Mouse (Mus musculus) left cerebral cortex, postnatal 25 days (tissue): Measurements from ENCODE around the gene Myocd. TPM values are rescaled to one million over a fixed set of nuclear protein-coding genes. Genes with fewer than 3 reads are reported as not detected.
A peak's percentile ranks its signal among the peaks of the same experiment; 100 is the strongest.

Experiments used
- DNase-seq, 2 experiments: peaks; one replicate each; pipeline ENCODE4 v3.0.0; 2022; ENCODE audit warnings: low spot score in 2 of 2, mixed read lengths in 1 of 2
- intact Hi-C: fragments of 180-260 bp; cut with DNase I; formaldehyde crosslinking; loops from one replicate; pipeline ENCODE4 v1.15.1; 2025
- total RNA-seq, 2 experiments: library from RNA; stranded (reverse); gene quantifications; 2 replicates each; pipeline ENCODE4 v1.2.3; 2021

Myocd gene
- total RNA-seq, 2 experiments from 2014 or later: 0.53 to 0.85 TPM

- intact Hi-C loops: no loop called here
- DNase-seq: no peak
Observed at GRCm38 (mm10) chr11:65226766-65227165, 43.0 kb downstream of the Myocd start.

GRCm38 (mm10) chr11:65214954-65215629 is 54.7 kb downstream of the Myocd start:
- peak; percentile 31 to 79 for DNase-seq
- intact Hi-C loops: no loop called here

GRCm38 (mm10) chr11:65213806-65214205 is 56.0 kb downstream of the Myocd start:
- intact Hi-C loops: no loop called here
- DNase-seq: no peak

- intact Hi-C loops: no loop called here
- no peak for DNase-seq
Observed at GRCm38 (mm10) chr11:65211701-65212100, 58.1 kb downstream of the Myocd start.

- intact Hi-C loops: no loop called here
Observed at GRCm38 (mm10) chr11:65209441-65209840, 60.3 kb downstream of the Myocd start.

DNA sequence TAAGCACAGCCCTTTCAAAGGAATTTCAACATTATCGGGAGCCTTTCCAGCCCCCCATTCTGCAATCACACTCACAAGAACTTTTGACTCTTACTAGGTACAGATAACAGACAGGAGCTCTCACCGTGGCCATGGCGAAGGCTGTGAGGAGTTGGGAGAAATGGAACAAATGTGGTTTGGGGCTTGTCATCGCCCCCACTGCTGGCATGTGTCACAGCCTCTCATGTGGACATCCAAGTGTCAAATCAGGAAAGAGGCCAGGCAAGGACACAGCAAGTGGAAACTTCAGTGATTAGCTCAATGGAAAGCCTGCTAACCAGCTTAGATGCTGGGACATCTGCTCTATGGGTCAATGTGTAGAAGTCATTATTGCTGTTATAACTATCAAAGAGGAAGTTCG is 64.5 kb downstream of the Myocd start:
- intact Hi-C loops: no loop called here
- no peak for DNase-seq

More at GRCm38 (mm10) chr11:65209441-65209840, 60.3 kb downstream of the Myocd start:
- no peak for DNase-seq

GRCm38 (mm10) chr11:65204651-65205050 is 65.1 kb downstream of the Myocd start:
- DNase-seq: no peak

GRCm38 (mm10) chr11:65203020-65203419 is 66.8 kb downstream of the Myocd start:
- peak in 1 of 2 experiments; percentile 12 for DNase-seq
- intact Hi-C loops: loop anchor here (5.0 kb wide), 1 partner anchor 64 kb away; the partner anchor contains the start of gene Myocd

More at GRCm38 (mm10) chr11:65204651-65205050, 65.1 kb downstream of the Myocd start:
- intact Hi-C loops: loop anchor here (5.0 kb wide), 1 partner anchor 63 kb away; the partner anchor contains the start of gene Myocd

- intact Hi-C loops: loop anchor here (5.0 kb wide), 1 partner anchor 65 kb away; the partner anchor contains the start of gene Myocd
- no peak for DNase-seq
Observed at GRCm38 (mm10) chr11:65202236-65202635, 67.6 kb downstream of the Myocd start.

GRCm38 (mm10) chr11:65198026-65198425 is 71.8 kb downstream of the Myocd start:
- no peak for DNase-seq
- intact Hi-C loops: loop anchor here (10.0 kb wide), 1 partner anchor 337 kb away; no protein-coding TSS in a partner anchor

GRCm38 (mm10) chr11:65197280-65197679 is 72.5 kb downstream of the Myocd start:
- DNase-seq: peak; percentile 76 to 84
- intact Hi-C loops: loop anchor here (10.0 kb wide), 1 partner anchor 338 kb away; no protein-coding TSS in a partner anchor

GRCm38 (mm10) chr11:65186974-65187373 is 82.8 kb downstream of the Myocd start:
- intact Hi-C loops: no loop called here
- DNase-seq: no peak

- intact Hi-C loops: no loop called here
- DNase-seq: no peak
Observed at GRCm38 (mm10) chr11:65185114-65185513, 84.7 kb downstream of the Myocd start.

GRCm38 (mm10) chr11:65170121-65170750 is 99.6 kb downstream of the Myocd start:
- intact Hi-C loops: no loop called here
- DNase-seq: no peak

- intact Hi-C loops: no loop called here
- peak; percentile 76 to 81 for DNase-seq
Observed at GRCm38 (mm10) chr11:65162767-65163120, 107.0 kb downstream of the Myocd start, which contains the start of gene Arhgap44. Gene Arhgap44, minus strand, starts transcription at chr11:65162961.

DNA sequence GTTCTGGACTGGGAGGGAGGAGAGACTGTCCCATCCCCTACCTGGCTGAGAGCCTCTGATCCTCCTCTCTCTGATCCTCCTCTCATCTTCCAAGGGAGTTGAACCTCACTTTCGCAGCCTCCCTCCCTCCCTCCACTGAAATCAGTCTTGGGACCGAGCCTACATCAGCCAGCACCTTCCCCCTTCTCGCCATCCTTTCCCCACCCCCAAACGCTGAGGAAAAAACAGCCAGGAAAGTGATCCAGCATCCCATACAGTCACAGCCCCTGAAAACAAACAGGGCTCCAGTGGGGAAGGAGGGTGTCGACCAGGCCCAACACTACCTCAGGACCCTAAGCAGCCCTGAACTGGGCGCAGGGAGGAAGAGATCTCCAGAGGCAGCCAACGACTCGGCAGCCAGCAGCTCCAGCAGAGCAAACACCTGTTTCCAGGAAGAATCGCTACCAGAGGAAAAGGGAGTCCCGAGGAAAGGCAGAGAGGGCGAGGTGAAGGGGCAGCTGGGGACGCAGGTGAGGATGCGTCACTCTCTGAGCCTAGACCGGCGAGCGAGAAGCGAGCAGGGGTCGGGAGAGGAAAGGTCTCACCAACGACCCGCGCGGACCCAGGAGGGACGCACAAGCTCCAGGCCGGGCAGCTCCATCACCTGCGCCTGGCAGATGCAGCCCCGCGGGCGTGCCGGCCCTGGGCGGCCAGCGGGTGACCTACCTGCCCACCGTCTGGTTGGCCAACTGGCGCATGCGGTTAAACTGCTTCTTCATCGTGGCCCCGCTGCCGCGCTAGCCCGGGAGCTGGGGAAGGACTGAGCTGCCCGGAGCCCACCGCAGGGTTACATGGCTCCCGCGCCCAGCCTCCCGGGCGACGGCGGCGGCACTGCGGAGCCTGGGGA is 107.7 kb downstream of the Myocd start:
- peak; percentile 18 to 30 for DNase-seq
- intact Hi-C loops: loop anchor here (1.0 to 2.0 kb wide), 3 partner anchors 25 to 103 kb away; no protein-coding TSS in a partner anchor

- peak; percentile 31 to 67 for DNase-seq
- intact Hi-C loops: loop anchor here (1.0 to 2.0 kb wide), 3 partner anchors 24 to 102 kb away; no protein-coding TSS in a partner anchor
Observed at GRCm38 (mm10) chr11:65160991-65161880, 108.6 kb downstream of the Myocd start.

GRCm38 (mm10) chr11:65159791-65160190 is 110.0 kb downstream of the Myocd start, which contains the start of gene 1700086D15Rik:
Gene 1700086D15Rik, minus strand, starts transcription at chr11:65159891.
- DNase-seq: no peak
- intact Hi-C loops: loop anchor here (2.0 to 5.0 kb wide), 3 partner anchors 57 to 101 kb away; no protein-coding TSS in a partner anchor

- DNase-seq: no peak
- intact Hi-C loops: loop anchor here (5.0 kb wide), 1 partner anchor 56 kb away; no protein-coding TSS in a partner anchor
Observed at GRCm38 (mm10) chr11:65158658-65158990, 111.2 kb downstream of the Myocd start.
